Mouse (Mus musculus) myocyte (in vitro differentiated cells): ENCODE measurements around the gene Vsig10l. TPM values are rescaled to one million over a fixed set of nuclear protein-coding genes. Genes with fewer than 3 reads are reported as not detected.

Experiments used
- H3K27me3 ChIP-seq: one replicate; pipeline ENCODE4 v1.6.1; 2011; ENCODE audit not compliant: control insufficient read depth, insufficient read depth, insufficient read length
- H3K36me3 ChIP-seq: one replicate; pipeline ENCODE4 v1.6.1; 2011; ENCODE audit not compliant: control insufficient read depth, insufficient read depth
- H3K4me2 ChIP-seq: one replicate; pipeline ENCODE4 v1.6.1; 2011; ENCODE audit warnings: low read depth, control low read depth
- H3K4me3 ChIP-seq: one replicate; pipeline ENCODE4 v1.5.1; 2011; ENCODE audit warnings: mild to moderate bottlenecking, control low read depth, moderate library complexity
- H3K79me2 ChIP-seq: one replicate; pipeline ENCODE4 v1.6.1; 2011; ENCODE audit not compliant: control insufficient read depth, insufficient read depth
- H3ac ChIP-seq: one replicate; pipeline ENCODE4 v1.6.1; 2011; ENCODE audit not compliant: control insufficient read depth, insufficient read length
- CEBPB ChIP-seq: IDR thresholded peaks from 2 replicates; pipeline ENCODE4 v1.6.1; 2011; ENCODE audit warnings: mild to moderate bottlenecking, moderate library complexity; ENCODE audit not compliant: poor library complexity, insufficient read depth, severe bottlenecking
- E2F4 ChIP-seq: IDR thresholded peaks from one replicate; pipeline ENCODE4 v1.6.1; 2011; ENCODE audit warnings: mild to moderate bottlenecking, control low read depth, moderate library complexity; ENCODE audit not compliant: insufficient read depth
- MAX ChIP-seq: IDR thresholded peaks from one replicate; pipeline ENCODE4 v1.6.1; 2011; ENCODE audit warnings: low read depth, mild to moderate bottlenecking, control low read depth
- MYOD1 ChIP-seq, 3 experiments: IDR thresholded peaks; one replicate each; pipeline ENCODE4 v1.6.1; 2011; ENCODE audit warnings: control low read depth in 2 of 3, low read depth in 2 of 3, mild to moderate bottlenecking in 2 of 3, moderate library complexity in 1 of 3; ENCODE audit not compliant: insufficient read length in 2 of 3, control insufficient read depth in 1 of 3
- MYOG ChIP-seq, 3 experiments: IDR thresholded peaks; one replicate each; pipeline ENCODE4 v1.6.1; 2011; ENCODE audit warnings: control low read depth in 2 of 3, low read depth in 2 of 3, mild to moderate bottlenecking in 2 of 3; ENCODE audit not compliant: insufficient read length in 2 of 3, control insufficient read depth in 1 of 3, insufficient read depth in 1 of 3
- POLR2A ChIP-seq: IDR thresholded peaks from one replicate; pipeline ENCODE4 v1.6.1; 2011; ENCODE audit warnings: low read depth, mild to moderate bottlenecking, control low read depth, moderate library complexity; ENCODE audit not compliant: insufficient read length
- POLR2AphosphoS2 ChIP-seq: IDR thresholded peaks from one replicate; pipeline ENCODE4 v1.6.1; 2011; ENCODE audit warnings: low read depth, control low read depth; ENCODE audit not compliant: insufficient read length
- REST ChIP-seq: IDR thresholded peaks from one replicate; pipeline ENCODE4 v1.6.1; 2011; ENCODE audit warnings: mild to moderate bottlenecking, control low read depth, moderate library complexity; ENCODE audit not compliant: insufficient read depth, insufficient read length
- SRF ChIP-seq: IDR thresholded peaks from one replicate; pipeline ENCODE4 v1.6.1; 2011; ENCODE audit warnings: low read depth; ENCODE audit not compliant: control insufficient read depth, insufficient read length
- TCF12 ChIP-seq: IDR thresholded peaks from one replicate; pipeline ENCODE4 v1.6.1; 2011; ENCODE audit warnings: mild to moderate bottlenecking, control low read depth; ENCODE audit not compliant: poor library complexity, insufficient read depth, severe bottlenecking
- TCF3 ChIP-seq: IDR thresholded peaks from one replicate; pipeline ENCODE4 v1.6.1; 2011; ENCODE audit warnings: low read depth, control low read depth; ENCODE audit not compliant: insufficient read length
- USF1 ChIP-seq: IDR thresholded peaks from one replicate; pipeline ENCODE4 v1.6.1; 2011; ENCODE audit warnings: low read depth, mild to moderate bottlenecking, control low read depth, moderate library complexity
- polyA plus RNA-seq: library from polyadenylated mRNA; unstranded; fragments of >200 nt; fragmentation: generic; extraction: Trizol; gene quantifications from one replicate; pipeline ENCODE4 v1.2.1, GENCODE M21; 2012; ENCODE audit warnings: missing spikeins

Vsig10l gene
- polyA plus RNA-seq, 1 experiment: 0.73 TPM

GRCm38 (mm10) chr7:43451726-43452125, 11.2 kb upstream of the Vsig10l start:
- Histone ChIP-seq H3K4me3 (no peak overlapping the region), H3K79me2 (no peaks in the 10 kb centered on the region), H3K36me3 (peaks cover 3% of the 10 kb centered on the region), H3K4me2 (no peak overlapping the region), H3K27me3 (no peaks in the 10 kb centered on the region), H3ac (no peak overlapping the region)
- no peak for TF ChIP-seq E2F4
- TF ChIP-seq POLR2A: no peak
- TF ChIP-seq TCF3: no peak

GRCm38 (mm10) chr7:43452609-43453008, 10.3 kb upstream of the Vsig10l start:
- H3K27me3 ChIP-seq: no peaks in the 10 kb centered on the region
- no peaks in the 10 kb centered on the region for H3K79me2 ChIP-seq
- H3ac ChIP-seq: no peak overlapping the region
- TF ChIP-seq MAX (no peak), SRF (no peak), POLR2AphosphoS2 (no peak), TCF3 (no peak), TCF12 (no peak), USF1 (no peak), E2F4 (no peak), POLR2A (no peak), MYOG (IDR thresholded peaks at IDR 0.05; ENCODE audit: control insufficient read depth in 1 of 3, insufficient read depth in 1 of 3, insufficient read length in 2 of 3, low read depth in 2 of 3) (no peak), MYOD1 (IDR thresholded peaks at IDR 0.05; ENCODE audit: control insufficient read depth in 1 of 3, insufficient read length in 2 of 3, low read depth in 2 of 3) (no peak), REST (no peak), CEBPB (no peak)
- H3K4me3 ChIP-seq: no peak overlapping the region
- no peak overlapping the region for H3K4me2 ChIP-seq
- peaks cover 3% of the 10 kb centered on the region for H3K36me3 ChIP-seq

GRCm38 (mm10) chr7:43453599-43454355, 9.2 kb upstream of the Vsig10l start:
- no peaks in the 10 kb centered on the region for H3K79me2 ChIP-seq
- H3ac ChIP-seq: no peak overlapping the region
- no peak overlapping the region for H3K4me2 ChIP-seq
- H3K27me3 ChIP-seq: no peaks in the 10 kb centered on the region
- peaks cover 3% of the 10 kb centered on the region for H3K36me3 ChIP-seq
- H3K4me3 ChIP-seq: no peak overlapping the region
- no peak for TF ChIP-seq TCF3
- TF ChIP-seq MAX: no peak
- no peak for TF ChIP-seq MYOD1 (IDR thresholded peaks at IDR 0.05; ENCODE audit: control insufficient read depth in 1 of 3, insufficient read length in 2 of 3, low read depth in 2 of 3)
- no peak for TF ChIP-seq USF1
- TF ChIP-seq SRF: no peak
- no peak for TF ChIP-seq E2F4
- TF ChIP-seq POLR2A: no peak
- no peak for TF ChIP-seq POLR2AphosphoS2
- no peak for TF ChIP-seq TCF12
- TF ChIP-seq REST: no peak

GRCm38 (mm10) chr7:43454371-43454770, 8.6 kb upstream of the Vsig10l start:
- no peak overlapping the region for H3ac ChIP-seq
- no peak overlapping the region for H3K4me2 ChIP-seq
- H3K36me3 ChIP-seq: peaks cover 3% of the 10 kb centered on the region

GRCm38 (mm10) chr7:43463976-43464375, 1.0 kb downstream of the Vsig10l start:
- no peak overlapping the region for H3K4me3 ChIP-seq
- no peak overlapping the region for H3ac ChIP-seq
- H3K79me2 ChIP-seq: no peaks in the 10 kb centered on the region
- H3K36me3 ChIP-seq: no peaks in the 10 kb centered on the region
- H3K4me2 ChIP-seq: no peak overlapping the region
- H3K27me3 ChIP-seq: no peaks in the 10 kb centered on the region
- TF ChIP-seq SRF (no peak), CEBPB (no peak), REST (no peak), MYOG (IDR thresholded peaks at IDR 0.05; ENCODE audit: control insufficient read depth in 1 of 3, insufficient read depth in 1 of 3, insufficient read length in 2 of 3, low read depth in 2 of 3) (no peak), MAX (no peak), MYOD1 (IDR thresholded peaks at IDR 0.05; ENCODE audit: control insufficient read depth in 1 of 3, insufficient read length in 2 of 3, low read depth in 2 of 3) (no peak)

More at GRCm38 (mm10) chr7:43454371-43454770, 8.6 kb upstream of the Vsig10l start:
- Histone ChIP-seq H3K4me3 (no peak overlapping the region), H3K27me3 (no peaks in the 10 kb centered on the region), H3K79me2 (no peaks in the 10 kb centered on the region)
- TF ChIP-seq MYOG (IDR thresholded peaks at IDR 0.05; ENCODE audit: control insufficient read depth in 1 of 3, insufficient read depth in 1 of 3, insufficient read length in 2 of 3, low read depth in 2 of 3) (no peak), USF1 (no peak)
